Mouse (Mus musculus) heart, adult 2 months (tissue): ENCODE measurements around the gene Thbs4.

Source experiments
- CTCF ChIP-seq: fragments of 200-600 bp; IDR thresholded peaks from 2 replicates; pipeline ENCODE4 v1.8.1; 2022; ENCODE audit warnings: antibody characterized with exemption, mild to moderate bottlenecking, moderate library complexity
- POLR2A ChIP-seq: fragments of 200-500 bp; IDR thresholded peaks from 2 replicates; pipeline ENCODE4 v1.6.1; 2011; ENCODE audit warnings: mild to moderate bottlenecking, low read depth, low read length, control low read depth; ENCODE audit not compliant: insufficient read depth

GRCm38 (mm10) chr13:92717851-92718665 is 76.6 kb downstream of the Thbs4 start:
- TF ChIP-seq CTCF, result no peak
- no peak for TF ChIP-seq POLR2A
